Mouse (Mus musculus): ENCODE results near the gene Trim33. TPM values are rescaled to one million over a fixed set of nuclear protein-coding genes. Genes with fewer than 3 reads are reported as not detected.

The Trim33 gene
- polyA plus RNA-seq, 1 experiment from 2014 or later: 20.3 TPM

DNA sequence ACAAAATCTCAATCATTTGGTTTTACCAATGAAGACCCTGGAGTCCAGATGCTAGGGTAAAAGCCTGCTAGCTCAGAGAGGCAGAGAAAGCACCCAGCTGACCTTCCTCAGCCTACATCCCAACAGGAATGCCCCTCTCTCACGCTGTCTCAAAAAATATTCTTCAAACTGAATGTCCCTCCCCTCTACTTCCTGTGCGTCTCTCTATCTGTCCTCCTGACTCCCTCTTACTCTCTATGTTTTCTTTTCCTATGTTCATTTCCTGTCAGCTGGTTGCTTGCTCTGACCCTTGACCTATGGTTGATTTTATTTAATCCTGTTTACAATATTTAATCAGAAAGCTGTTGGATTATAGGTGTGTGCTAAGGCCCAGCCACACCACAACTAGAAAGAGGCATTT is 126.0 kb downstream of the Trim33 start:
- Histone ChIP-seq H3K9ac (no peak overlapping the region), H3K4me3 (no peak overlapping the region), H3K4me1 (peaks cover 11% of the 10 kb centered on the region; the same call in 1 of the 2 replicates), H3K4me2 (no peak overlapping the region), H3K27ac (no peak overlapping the region), H3K36me3 (no peaks in the 10 kb centered on the region), H3K9me3 (no peaks in the 10 kb centered on the region), H3K27me3 (no peaks in the 10 kb centered on the region)
- WGBS: 69% methylated on average over 2 of the region's 2 CpGs
- ATAC-seq (ENCODE audit: insufficient number of reproducible peaks, low FRiP score, low TSS enrichment, low read depth): no peak

DNA sequence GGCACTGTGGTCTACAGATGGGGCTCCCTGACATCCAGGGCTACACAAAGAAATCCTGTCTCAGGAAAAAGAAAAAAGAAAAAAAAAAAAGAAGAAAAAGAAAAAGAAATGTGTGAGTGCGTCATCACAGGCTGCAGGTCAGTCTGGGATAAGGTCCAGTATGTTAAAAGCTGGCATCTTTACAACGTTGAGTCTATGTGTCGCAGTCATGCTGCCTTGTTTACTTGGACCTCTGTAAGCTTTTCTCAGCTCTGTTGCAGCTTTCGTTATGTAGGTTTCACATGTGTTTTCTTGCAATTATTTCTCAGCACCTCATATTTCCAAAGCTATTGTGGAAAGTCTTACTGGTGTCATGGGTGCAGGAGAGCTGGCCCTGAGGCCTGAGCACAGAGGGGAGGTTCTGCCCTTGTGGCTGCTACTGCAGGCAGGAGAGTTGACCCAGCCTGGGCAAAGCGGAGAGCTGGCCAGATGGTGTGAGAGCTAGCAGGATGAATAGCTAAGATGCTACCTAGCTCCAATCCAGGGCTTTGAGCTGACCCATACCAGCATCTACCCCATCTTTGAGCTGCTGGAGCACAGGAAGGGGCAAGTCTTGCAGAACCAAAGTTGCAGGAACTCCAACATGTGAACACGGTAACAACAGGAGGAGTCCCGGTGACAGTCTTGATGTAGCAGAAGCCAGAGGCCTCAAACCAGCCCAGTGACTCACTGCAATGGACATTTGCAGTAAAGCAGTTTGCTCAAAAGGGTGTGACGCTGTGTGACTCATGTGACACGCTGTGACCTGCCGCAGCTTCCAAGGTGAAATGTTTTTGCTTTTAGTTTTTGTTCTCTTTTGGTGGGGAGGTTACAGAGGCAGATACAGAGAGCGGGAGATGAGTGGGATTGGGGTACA is 127.0 kb downstream of the Trim33 start:
- no peak overlapping the region for H3K4me3 ChIP-seq
- no peak overlapping the region for H3K27ac ChIP-seq
- H3K4me1 ChIP-seq: peaks cover 14% of the 10 kb centered on the region
- H3K9ac ChIP-seq: no peak overlapping the region
- no peaks in the 10 kb centered on the region for H3K9me3 ChIP-seq
- no peaks in the 10 kb centered on the region for H3K27me3 ChIP-seq
- H3K4me2 ChIP-seq: no peak overlapping the region
- WGBS: 76% methylated on average over 11 of the region's 11 CpGs
- no peaks in the 10 kb centered on the region for H3K36me3 ChIP-seq
- no peak for ATAC-seq (ENCODE audit: insufficient number of reproducible peaks, low FRiP score, low TSS enrichment, low read depth)

Other genes starting within 250 kb of the Trim33 start
- gene Nras, start 221.0 kb upstream of the Trim33 start, polyA plus RNA-seq (2015; fragmentation: Nextera tagmentation; extraction: Ambion mirVana): 98.0 and 98.1 TPM in 2 replicates
- 6.2 and 20.5 TPM in 2 replicates for gene Ampd1, start 205.3 kb upstream of the Trim33 start, polyA plus RNA-seq (2015; fragmentation: Nextera tagmentation; extraction: Ambion mirVana)
- gene Dennd2c, start 176.7 kb upstream of the Trim33 start, polyA plus RNA-seq (2015; fragmentation: Nextera tagmentation; extraction: Ambion mirVana): 16.3 and 16.7 TPM in 2 replicates
- 180 and 186 TPM in 2 replicates for gene Bcas2, start 107.6 kb upstream of the Trim33 start, polyA plus RNA-seq (2015; fragmentation: Nextera tagmentation; extraction: Ambion mirVana)